Mouse (Mus musculus) ES-E14 (cell line): ENCODE results near the gene Amh.
"Not testable (repeated sequence)": the region's sequence is repeated elsewhere in the genome, so short reads cannot be mapped to it uniquely, and the experiment has no call there.

Experiments
- MAFK ChIP-seq: IDR thresholded peaks from 2 replicates; pipeline ENCODE4 v1.6.1; 2014; ENCODE audit warnings: mild to moderate bottlenecking, low read depth, low read length, inconsistent platforms; ENCODE audit not compliant: insufficient read depth
- ZC3H11A ChIP-seq: IDR thresholded peaks from 2 replicates; pipeline ENCODE4 v1.6.1; 2012; ENCODE audit warnings: low read depth, mild to moderate bottlenecking, inconsistent platforms, low read length, borderline replicate concordance
- ZNF384 ChIP-seq: IDR thresholded peaks from 2 replicates; pipeline ENCODE4 v1.6.1; 2012; ENCODE audit warnings: low read depth, low read length, inconsistent platforms

- TF ChIP-seq ZC3H11A, ZNF384, MAFK: not testable (repeated sequence)
These were observed 23.5 kb downstream of the Amh start for GRCm38 (mm10) chr10:80828587-80828986.
